Mouse (Mus musculus): ENCODE measurements at regions not wholly inside any gene's neighbourhood (a gene's known extent, or its start where the extent isn't known, plus 50 kb on each side); places are given as distances from the start of the nearest gene placed in this dataset.

DNA sequence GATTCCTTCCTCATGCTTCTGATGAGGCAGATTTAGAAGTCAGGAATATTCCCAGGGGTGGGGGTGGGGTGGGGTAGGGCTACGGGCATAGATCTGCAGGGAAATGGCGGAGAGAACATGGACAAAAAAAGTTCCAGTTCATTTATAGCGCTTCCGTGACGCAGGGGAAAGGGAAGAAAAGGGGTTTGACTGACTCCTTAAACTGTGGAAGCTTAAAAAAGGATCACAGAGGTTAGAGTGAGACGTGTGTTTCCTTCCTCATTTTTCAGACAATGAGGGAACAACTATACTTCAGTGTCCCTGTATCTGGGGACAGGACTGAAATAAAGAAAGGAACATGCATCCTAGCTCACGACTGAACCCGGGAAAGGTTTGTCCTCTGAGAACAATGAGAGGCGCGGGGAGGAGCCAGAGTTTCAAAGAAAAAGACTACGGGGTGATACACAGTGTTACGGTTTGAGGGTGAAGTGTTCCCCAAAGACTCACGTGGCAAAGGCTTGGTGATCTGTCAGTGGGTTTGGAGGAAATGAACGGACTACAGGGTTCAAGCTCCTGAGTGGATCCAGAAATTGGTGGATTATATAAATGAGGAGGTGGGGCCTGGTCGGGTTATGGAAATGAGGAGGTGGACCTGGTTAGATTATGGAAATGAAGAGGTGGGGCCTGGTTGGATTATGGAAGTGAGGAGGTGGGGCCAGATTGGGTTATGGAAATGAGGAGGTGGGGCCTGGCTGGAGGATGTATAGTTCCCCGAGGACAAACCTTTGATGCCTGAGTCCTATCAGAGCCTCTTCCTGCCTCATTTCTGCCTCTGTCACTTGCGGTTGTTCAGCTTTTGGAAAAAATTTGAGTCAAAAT, 57.8 kb upstream of the Tmem150c start:
- no peak for TF ChIP-seq ZNF384 (IDR thresholded peaks at IDR 0.05; ENCODE audit: low read depth, low read length)
- no peak for TF ChIP-seq CHD2 (IDR thresholded peaks at IDR 0.05; ENCODE audit: low read depth, low read length)
- TF ChIP-seq HCFC1 (IDR thresholded peaks at IDR 0.05; ENCODE audit: borderline replicate concordance, insufficient read depth, low read length) = no peak

Measured in ES-E14 (cell line).